ENCODE assay signal across 10 mouse cellular contexts in genomic region chr12:80123227-80123803, GRCm38 (mm10). TPM values are rescaled to one million over a fixed set of nuclear protein-coding genes. Genes with fewer than 3 reads are reported as not detected.
DNase-seq lines count a peak whose midpoint lies in the region; ATAC-seq and TF ChIP-seq lines count a peak whose summit lies in the region.
"Had no signal": no experiment of that assay in that cellular context is flagged by ENCODE, and none has a peak within 500 bp of the region (broad histone marks: within the 10 kb centered on the region; RNA-seq: fewer than 3 reads in every experiment).

No protein-coding gene starts in this region.

- 33% methylated on average over 4 of the region's 4 CpGs for WGBS in hindbrain, embryonic 16.5 days
- 8% methylated on average over 4 of the region's 4 CpGs for WGBS in lung, embryonic 14.5 days

- ATAC-seq in frontal cortex, adult (ENCODE audit: low TSS enrichment), result 0 out of 2 replicates have a peak, but pooled peaks have one; percentile 20
- ATAC-seq in hindbrain, embryonic 16.5 days, result peak; percentile 70; the same call in 1 of the 2 replicates
- ATAC-seq in lung, embryonic 14.5 days (ENCODE audit: insufficient read depth), result peak; percentile 94

- no peaks in the 10 kb centered on the region for H3K27me3 ChIP-seq in hindbrain, embryonic 16.5 days (replicated peaks; ENCODE audit: control insufficient read depth, insufficient read depth, low read length)
- H3K27me3 ChIP-seq in lung, embryonic 14.5 days (ENCODE audit: insufficient read depth, low read length), result no peaks in the 10 kb centered on the region
- H3K27me3 ChIP-seq: CH12.LX had no signal

- H3K9ac ChIP-seq in hindbrain, embryonic 16.5 days (ENCODE audit: low read depth, low read length), result no peak overlapping the region
- no peak overlapping the region for H3K9ac ChIP-seq in lung, embryonic 14.5 days

- no peaks in the 10 kb centered on the region for H3K36me3 ChIP-seq in hindbrain, embryonic 16.5 days (ENCODE audit: control insufficient read depth, insufficient read depth, low read length)
- H3K36me3 ChIP-seq in lung, embryonic 14.5 days (ENCODE audit: insufficient read depth), result peaks cover 35% of the 10 kb centered on the region; the same call in 1 of the 2 replicates

- no peak for DNase-seq in frontal cortex, postnatal 25 days (ENCODE audit: low spot score in 2 of 2)
- DNase-seq in brain, adult 2 months (ENCODE audit: low read depth, low spot score), result peak; percentile 61
- DNase-seq in lung, embryonic 14.5 days, result peak; percentile 89
- DNase-seq in ovary, adult 18-20 months (ENCODE audit: low spot score), result no peak
- DNase-seq in right cerebral cortex, postnatal 10 days (ENCODE audit: low spot score in 2 of 2), result no peak
- DNase-seq in right cerebral cortex, postnatal 4 days, result no peak
- DNase-seq: cerebellum, adult 11-12 months had no signal

- H3K9me3 ChIP-seq in hindbrain, embryonic 16.5 days (ENCODE audit: control insufficient read depth, low read length), result no peaks in the 10 kb centered on the region
- no peaks in the 10 kb centered on the region for H3K9me3 ChIP-seq in lung, embryonic 14.5 days (ENCODE audit: low read depth, low read length)

- peak overlapping the region; percentile 59; the same call in 1 of the 2 replicates for H3K27ac ChIP-seq in hindbrain, embryonic 16.5 days (ENCODE audit: low read depth, low read length)
- H3K27ac ChIP-seq in lung, embryonic 14.5 days (ENCODE audit: low read depth), result peak overlapping the region; percentile 75

- peaks cover 10% of the 10 kb centered on the region for H3K4me1 ChIP-seq in hindbrain, embryonic 16.5 days (ENCODE audit: control insufficient read depth, insufficient read depth, low read depth, low read length)
- peaks cover 31% of the 10 kb centered on the region for H3K4me1 ChIP-seq in lung, embryonic 14.5 days (ENCODE audit: insufficient read depth)

- no peak overlapping the region for H3K4me3 ChIP-seq in hindbrain, embryonic 16.5 days (ENCODE audit: low read length)
- H3K4me3 ChIP-seq in lung, embryonic 14.5 days (ENCODE audit: low read depth, low read length), result no peak overlapping the region

- no peak for TF ChIP-seq CTCF in lung, embryonic 14.5 days (IDR thresholded peaks at IDR 0.05; ENCODE audit: low read depth)

- H3K4me2 ChIP-seq in hindbrain, embryonic 16.5 days (ENCODE audit: low read length), result no peak overlapping the region
- H3K4me2 ChIP-seq in lung, embryonic 14.5 days, result peak overlapping the region; percentile 29; the same call in 1 of the 2 replicates

RNA-seq across cellular contexts. Expression of gene Zfp36l1, which starts 10.5 kb away (rescaled TPM):
- 38.0 and 50.8 TPM in 2 replicates for polyA plus RNA-seq in hindbrain, embryonic 16.5 days (2015; fragmentation: Nextera tagmentation; extraction: Ambion mirVana)
- 190 and 192 TPM in 2 replicates for polyA plus RNA-seq in lung, embryonic 14.5 days (2014; fragmentation: Nextera tagmentation; extraction: Ambion mirVana)

Comparison
In these comparisons a context has a peak if more than half of its experiments do, and no peak if none do; other contexts are left out.
1. ATAC-seq: peak in every context shown above with its lines; median percentile 94 in lung, embryonic 14.5 days; 70 in hindbrain, embryonic 16.5 days; 20 in frontal cortex, adult.
2. DNase-seq: peak in brain, adult 2 months (single experiment) and lung, embryonic 14.5 days (single experiment); none in frontal cortex, postnatal 25 days (0 of 2), ovary, adult 18-20 months (single experiment), right cerebral cortex, postnatal 10 days (0 of 2) and right cerebral cortex, postnatal 4 days (single experiment).